8 mouse cellular contexts compared by ENCODE assay signal in the genomic region with DNA sequence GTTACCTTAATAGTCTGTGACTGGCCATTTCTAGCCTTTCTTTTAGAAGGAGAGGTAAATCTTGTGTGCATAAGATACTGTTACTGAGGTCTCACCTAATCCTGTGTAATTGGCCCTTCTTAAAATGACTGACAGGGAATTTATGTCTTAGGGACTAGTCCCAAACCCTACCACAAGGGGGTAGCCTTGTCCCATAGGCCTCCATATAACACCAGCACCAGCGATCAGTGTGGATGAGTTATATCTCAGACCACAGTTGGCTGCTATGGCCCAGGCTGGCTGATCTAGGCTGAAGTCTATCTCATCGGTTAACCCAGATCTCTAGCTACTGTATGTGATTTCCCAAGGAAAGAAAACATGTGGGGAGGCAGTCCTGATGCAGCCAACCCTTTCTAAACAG.
DNase-seq lines count a peak whose midpoint lies in the region; ATAC-seq and TF ChIP-seq lines count a peak whose summit lies in the region.

No protein-coding gene starts in this region.

- no peak overlapping the region for H3ac ChIP-seq in C2C12 (ENCODE audit: control insufficient read depth, insufficient read length, low read depth)

- H3K27ac ChIP-seq in embryonic facial prominence, embryonic 11.5 days (replicated peaks; ENCODE audit: low read depth, low read length) = no peak overlapping the region
- no peak overlapping the region for H3K27ac ChIP-seq in heart, embryonic 11.5 days (ENCODE audit: low read depth, low read length)
- H3K27ac ChIP-seq in kidney, embryonic 14.5 days (ENCODE audit: low read depth, low read length) = no peak overlapping the region
- no peak overlapping the region for H3K27ac ChIP-seq in limb, embryonic 14.5 days (replicated peaks; ENCODE audit: low read depth, low read length)
- H3K27ac ChIP-seq in stomach, postnatal 0 days (replicated peaks) = no peak overlapping the region

- H3K79me3 ChIP-seq in C2C12 (ENCODE audit: low read depth) = no peaks in the 10 kb centered on the region

- TF ChIP-seq CTCF in C2C12 (IDR thresholded peaks at IDR 0.05; ENCODE audit: control insufficient read depth, insufficient read depth, insufficient read length) = peak; percentile 40
- peak; percentile 92 for TF ChIP-seq CTCF in stomach, postnatal 0 days (IDR thresholded peaks at IDR 0.05; ENCODE audit: low read depth)

- peak; percentile 97 for ATAC-seq in activated CD4-positive, CD25-positive, alpha-beta regulatory T cell, adult 4 months
- peak; percentile 69 for ATAC-seq in embryonic facial prominence, embryonic 11.5 days (replicated peaks; ENCODE audit: insufficient number of reproducible peaks, low FRiP score, low TSS enrichment, low read depth)
- 0 out of 2 replicates have a peak, but pooled peaks have one; percentile 42 for ATAC-seq in heart, embryonic 11.5 days (replicated peaks; ENCODE audit: insufficient number of reproducible peaks, low FRiP score, low TSS enrichment)
- peak; percentile 63 for ATAC-seq in kidney, embryonic 14.5 days (ENCODE audit: low FRiP score, low TSS enrichment)
- no peak for ATAC-seq in limb, embryonic 14.5 days (ENCODE audit: low FRiP score, low read depth)
- ATAC-seq in monocyte, adult 5-6 weeks (replicated peaks; ENCODE audit: insufficient number of reproducible peaks, low FRiP score, low TSS enrichment, poor library complexity, severe bottlenecking) = 0 out of 2 replicates have a peak, but pooled peaks have one; percentile 53
- peak; percentile 76 for ATAC-seq in stomach, postnatal 0 days (ENCODE audit: low FRiP score, low TSS enrichment)

- WGBS in embryonic facial prominence, embryonic 11.5 days = 32% methylated on average over 2 of the region's 2 CpGs
- 12% methylated on average over 2 of the region's 2 CpGs for WGBS in heart, embryonic 11.5 days (ENCODE audit: insufficient replicate concordance)
- WGBS in kidney, embryonic 14.5 days = 21% methylated on average over 2 of the region's 2 CpGs
- 24% methylated on average over 2 of the region's 2 CpGs for WGBS in limb, embryonic 14.5 days
- WGBS in stomach, postnatal 0 days = 29% methylated on average over 2 of the region's 2 CpGs

- H3K9ac ChIP-seq in embryonic facial prominence, embryonic 11.5 days (replicated peaks; ENCODE audit: low read length) = no peak overlapping the region
- H3K9ac ChIP-seq in heart, embryonic 11.5 days (ENCODE audit: low read depth, low read length) = no peak overlapping the region
- H3K9ac ChIP-seq in kidney, embryonic 14.5 days (ENCODE audit: low read depth, low read length) = no peak overlapping the region
- no peak overlapping the region for H3K9ac ChIP-seq in limb, embryonic 14.5 days (ENCODE audit: low read depth, low read length, severe bottlenecking)
- H3K9ac ChIP-seq in stomach, postnatal 0 days (ENCODE audit: low read length) = no peak overlapping the region

- DNase-seq in embryonic facial prominence, embryonic 11.5 days (ENCODE audit: low spot score) = peak; percentile 76
- peak; percentile 72 for DNase-seq in limb, embryonic 14.5 days (ENCODE audit: low spot score)
- peak; percentile 57 for DNase-seq in stomach, postnatal 0 days (ENCODE audit: low spot score)

- TF ChIP-seq EP300 in stomach, postnatal 0 days (optimal IDR thresholded peaks at IDR 0.05) = no peak

- no peaks in the 10 kb centered on the region for H3K4me1 ChIP-seq in embryonic facial prominence, embryonic 11.5 days (ENCODE audit: control insufficient read depth, insufficient read depth, low read length)
- peaks cover 7% of the 10 kb centered on the region; the same call in 1 of the 2 replicates for H3K4me1 ChIP-seq in heart, embryonic 11.5 days (ENCODE audit: control insufficient read depth, insufficient read depth, low read length)
- no peaks in the 10 kb centered on the region for H3K4me1 ChIP-seq in kidney, embryonic 14.5 days (ENCODE audit: control insufficient read depth, insufficient read depth, low read length)
- no peaks in the 10 kb centered on the region for H3K4me1 ChIP-seq in limb, embryonic 14.5 days (ENCODE audit: control insufficient read depth, insufficient read depth, low read length)
- H3K4me1 ChIP-seq in stomach, postnatal 0 days (replicated peaks; ENCODE audit: control insufficient read depth, insufficient read depth) = no peaks in the 10 kb centered on the region

- H3K36me3 ChIP-seq in C2C12 (ENCODE audit: control insufficient read depth, insufficient read depth) = no peaks in the 10 kb centered on the region
- H3K36me3 ChIP-seq in embryonic facial prominence, embryonic 11.5 days (replicated peaks; ENCODE audit: control insufficient read depth, insufficient read depth, low read depth, low read length) = no peaks in the 10 kb centered on the region
- H3K36me3 ChIP-seq in heart, embryonic 11.5 days (ENCODE audit: control insufficient read depth, insufficient read depth, low read length) = no peaks in the 10 kb centered on the region
- no peaks in the 10 kb centered on the region for H3K36me3 ChIP-seq in kidney, embryonic 14.5 days (ENCODE audit: control insufficient read depth, insufficient read depth, low read length)
- no peaks in the 10 kb centered on the region for H3K36me3 ChIP-seq in limb, embryonic 14.5 days (ENCODE audit: control insufficient read depth, insufficient read depth, low read length)
- H3K36me3 ChIP-seq in stomach, postnatal 0 days (ENCODE audit: control insufficient read depth, insufficient read depth, low read length) = no peaks in the 10 kb centered on the region

- H3K27me3 ChIP-seq in C2C12 (ENCODE audit: control insufficient read depth, insufficient read depth, insufficient read length) = no peaks in the 10 kb centered on the region
- no peaks in the 10 kb centered on the region for H3K27me3 ChIP-seq in embryonic facial prominence, embryonic 11.5 days (ENCODE audit: control insufficient read depth, insufficient read depth, low read length)
- H3K27me3 ChIP-seq in heart, embryonic 11.5 days (ENCODE audit: control insufficient read depth, insufficient read depth, low read length) = no peaks in the 10 kb centered on the region
- no peaks in the 10 kb centered on the region for H3K27me3 ChIP-seq in kidney, embryonic 14.5 days (ENCODE audit: control insufficient read depth, insufficient read depth, low read length)
- no peaks in the 10 kb centered on the region for H3K27me3 ChIP-seq in limb, embryonic 14.5 days (ENCODE audit: control insufficient read depth, insufficient read depth, low read length)
- no peaks in the 10 kb centered on the region for H3K27me3 ChIP-seq in stomach, postnatal 0 days (ENCODE audit: control insufficient read depth, insufficient read depth, low read length)

- TF ChIP-seq POLR2A in limb, embryonic 14.5 days (IDR thresholded peaks at IDR 0.05; ENCODE audit: borderline replicate concordance, extremely low read depth, insufficient read depth, insufficient read length) = no peak

- H3K9me3 ChIP-seq in embryonic facial prominence, embryonic 11.5 days (replicated peaks; ENCODE audit: control insufficient read depth, low read length) = no peaks in the 10 kb centered on the region
- no peaks in the 10 kb centered on the region for H3K9me3 ChIP-seq in heart, embryonic 11.5 days (replicated peaks; ENCODE audit: control insufficient read depth, low read length)
- H3K9me3 ChIP-seq in kidney, embryonic 14.5 days (ENCODE audit: control insufficient read depth, low read length) = no peaks in the 10 kb centered on the region
- H3K9me3 ChIP-seq in limb, embryonic 14.5 days (ENCODE audit: control insufficient read depth, low read length) = no peaks in the 10 kb centered on the region
- no peaks in the 10 kb centered on the region for H3K9me3 ChIP-seq in stomach, postnatal 0 days (ENCODE audit: control insufficient read depth, low read length)

- no peak overlapping the region for H3K4me3 ChIP-seq in C2C12 (ENCODE audit: insufficient read depth, poor library complexity, severe bottlenecking)
- no peak overlapping the region for H3K4me3 ChIP-seq in embryonic facial prominence, embryonic 11.5 days (ENCODE audit: low read depth, low read length)
- no peak overlapping the region for H3K4me3 ChIP-seq in heart, embryonic 11.5 days (ENCODE audit: low read depth, low read length)
- no peak overlapping the region for H3K4me3 ChIP-seq in kidney, embryonic 14.5 days (ENCODE audit: low read length)
- no peak overlapping the region for H3K4me3 ChIP-seq in limb, embryonic 14.5 days (replicated peaks; ENCODE audit: low read length)
- no peak overlapping the region for H3K4me3 ChIP-seq in stomach, postnatal 0 days (ENCODE audit: low read depth, low read length)

- no peaks in the 10 kb centered on the region for H3K79me2 ChIP-seq in C2C12 (ENCODE audit: control insufficient read depth, insufficient read depth)

- H3K4me2 ChIP-seq in embryonic facial prominence, embryonic 11.5 days (ENCODE audit: low read depth, low read length) = no peak overlapping the region
- H3K4me2 ChIP-seq in heart, embryonic 11.5 days = no peak overlapping the region
- H3K4me2 ChIP-seq in kidney, embryonic 14.5 days (replicated peaks; ENCODE audit: low read depth, low read length) = no peak overlapping the region
- H3K4me2 ChIP-seq in limb, embryonic 14.5 days (replicated peaks; ENCODE audit: low read depth, low read length, severe bottlenecking) = no peak overlapping the region
- no peak overlapping the region for H3K4me2 ChIP-seq in stomach, postnatal 0 days (replicated peaks; ENCODE audit: low read depth)

TF ChIP-seq in C2C12, 6 proteins besides CTCF, POLR2A, EP300 and RAD21:
- no peak for TF ChIP-seq MYOD1 (IDR thresholded peaks at IDR 0.05; ENCODE audit: control insufficient read depth, insufficient read length, low read depth)
- TF ChIP-seq USF1 (IDR thresholded peaks at IDR 0.05; ENCODE audit: low read depth) = no peak
TF ChIP-seq in C2C12: peak in this region for 0.
